Comparison of ENCODE assay signal across 9 mouse cellular contexts in genomic region chr5:131515707-131516407, GRCm38 (mm10).
DNase-seq lines count a peak whose midpoint lies in the region; ATAC-seq and TF ChIP-seq lines count a peak whose summit lies in the region.
"Had no signal": no experiment of that assay in that cellular context is flagged by ENCODE, and none has a peak within 500 bp of the region (broad histone marks: within the 10 kb centered on the region; RNA-seq: fewer than 3 reads in every experiment).

No protein-coding gene starts in this region.

- TF ChIP-seq EP300 in ES-Bruce4 (IDR thresholded peaks at IDR 0.05; ENCODE audit: insufficient read depth, low read depth, low read length), result peak; percentile 53; the same call in 1 of the 2 replicates

- WGBS in hindbrain, embryonic 16.5 days, result 25% methylated on average over 14 of the region's 14 CpGs
- WGBS in lung, embryonic 15.5 days, result 15% methylated on average over 14 of the region's 14 CpGs

- no peak overlapping the region; the same call in 1 of the 2 replicates for H3K4me3 ChIP-seq in ES-Bruce4 (ENCODE audit: low read depth, low read length)
- peak overlapping the region; percentile 32 for H3K4me3 ChIP-seq in gastrocnemius, adult 2 months
- no peak overlapping the region for H3K4me3 ChIP-seq in hindbrain, embryonic 16.5 days (ENCODE audit: low read length)
- no peak overlapping the region for H3K4me3 ChIP-seq in lung, embryonic 15.5 days
- H3K4me3 ChIP-seq: liver, embryonic 13.5 days had no signal

- H3K27ac ChIP-seq in ES-Bruce4 (ENCODE audit: insufficient read depth, low read length), result no peak overlapping the region
- H3K27ac ChIP-seq in gastrocnemius, adult 2 months, result peak overlapping the region; percentile 77
- no peak overlapping the region for H3K27ac ChIP-seq in hindbrain, embryonic 16.5 days (ENCODE audit: low read depth, low read length)
- H3K27ac ChIP-seq in lung, embryonic 15.5 days, result no peak overlapping the region
- H3K27ac ChIP-seq: liver, embryonic 13.5 days had no signal

- peak; percentile 72 for DNase-seq in adrenal gland, postnatal 10 days
- DNase-seq in gastrocnemius, adult 2 months, result peak; percentile 75
- DNase-seq in yolk sac, embryonic 10.5 days (ENCODE audit: low spot score), result peak; percentile 11
- DNase-seq in frontal cortex, postnatal 14 days (ENCODE audit: low spot score in 2 of 2), result no peak
- no peak for DNase-seq in thymus, postnatal 36 days
- DNase-seq: liver, embryonic 13.5 days had no signal

- peak; percentile 28; the same call in 1 of the 2 replicates for ATAC-seq in hindbrain, embryonic 16.5 days
- ATAC-seq in lung, embryonic 15.5 days (ENCODE audit: borderline replicate concordance, extremely low read depth, low FRiP score, low TSS enrichment), result peak; percentile 74

- H3K9ac ChIP-seq in ES-Bruce4 (ENCODE audit: low read depth, poor library complexity, severe bottlenecking), result no peak overlapping the region
- H3K9ac ChIP-seq in hindbrain, embryonic 16.5 days (ENCODE audit: low read depth, low read length), result no peak overlapping the region
- no peak overlapping the region for H3K9ac ChIP-seq in lung, embryonic 15.5 days
- H3K9ac ChIP-seq: liver, embryonic 13.5 days had no signal

- H3K27me3 ChIP-seq in ES-Bruce4 (ENCODE audit: control insufficient read depth, insufficient read depth, low read length, poor library complexity, severe bottlenecking), result no peaks in the 10 kb centered on the region
- no peaks in the 10 kb centered on the region for H3K27me3 ChIP-seq in hindbrain, embryonic 16.5 days (replicated peaks; ENCODE audit: control insufficient read depth, insufficient read depth, low read length)
- no peaks in the 10 kb centered on the region for H3K27me3 ChIP-seq in lung, embryonic 15.5 days
- H3K27me3 ChIP-seq: liver, embryonic 13.5 days had no signal

- intact Hi-C loops in gastrocnemius, adult 2 months (cut with DNase I), result no loop called here

- H3K4me1 ChIP-seq in ES-Bruce4 (ENCODE audit: control insufficient read depth, insufficient read depth, low read length), result peaks cover 3% of the 10 kb centered on the region
- peaks cover 21% of the 10 kb centered on the region for H3K4me1 ChIP-seq in hindbrain, embryonic 16.5 days (ENCODE audit: control insufficient read depth, insufficient read depth, low read depth, low read length)
- H3K4me1 ChIP-seq in lung, embryonic 15.5 days, result peaks cover 28% of the 10 kb centered on the region; the same call in 1 of the 2 replicates
- H3K4me1 ChIP-seq: liver, embryonic 13.5 days had no signal

- no peak for TF ChIP-seq CTCF in ES-Bruce4 (IDR thresholded peaks at IDR 0.05; ENCODE audit: low read depth, low read length)
- TF ChIP-seq CTCF in gastrocnemius, adult 2 months (IDR thresholded peaks at IDR 0.05), result no peak

- no peak for TF ChIP-seq POLR2A in ES-Bruce4 (IDR thresholded peaks at IDR 0.05; ENCODE audit: insufficient read depth, low read length)

- H3K36me3 ChIP-seq in ES-Bruce4 (ENCODE audit: control insufficient read depth, insufficient read depth, low read length, poor library complexity, severe bottlenecking), result no peaks in the 10 kb centered on the region
- H3K36me3 ChIP-seq in hindbrain, embryonic 16.5 days (ENCODE audit: control insufficient read depth, insufficient read depth, low read length), result no peaks in the 10 kb centered on the region
- H3K36me3 ChIP-seq in lung, embryonic 15.5 days, result no peaks in the 10 kb centered on the region
- H3K36me3 ChIP-seq: liver, embryonic 13.5 days had no signal

- H3K9me3 ChIP-seq in ES-Bruce4 (replicated peaks; ENCODE audit: control insufficient read depth, insufficient read depth, low read length, poor library complexity, severe bottlenecking), result no peaks in the 10 kb centered on the region
- no peaks in the 10 kb centered on the region for H3K9me3 ChIP-seq in hindbrain, embryonic 16.5 days (ENCODE audit: control insufficient read depth, low read length)
- H3K9me3 ChIP-seq in lung, embryonic 15.5 days, result no peaks in the 10 kb centered on the region
- H3K9me3 ChIP-seq: liver, embryonic 13.5 days had no signal

- H3K4me2 ChIP-seq in hindbrain, embryonic 16.5 days (ENCODE audit: low read length), result no peak overlapping the region
- 0 out of 2 replicates have a peak overlapping the region, but pooled peaks have one; percentile 26 for H3K4me2 ChIP-seq in lung, embryonic 15.5 days
- H3K4me2 ChIP-seq: liver, embryonic 13.5 days had no signal

Comparison
In these comparisons a context has a peak if more than half of its experiments do, and no peak if none do; other contexts are left out.
1. DNase-seq: peak in adrenal gland, postnatal 10 days (single experiment), gastrocnemius, adult 2 months (single experiment) and yolk sac, embryonic 10.5 days (single experiment); none in frontal cortex, postnatal 14 days (0 of 2) and thymus, postnatal 36 days (0 of 2).